Mouse (Mus musculus): Measurements from ENCODE around the gene Amotl1. TPM values are rescaled to one million over a fixed set of nuclear protein-coding genes. Genes with fewer than 3 reads are reported as not detected.
"Not testable (repeated sequence)": the region's sequence is repeated elsewhere in the genome, so short reads cannot be mapped to it uniquely, and the experiment has no call there.

Gene Amotl1
- polyA plus RNA-seq (2015; fragmentation: Nextera tagmentation; extraction: Ambion mirVana) = 1.7 and 2.4 TPM in 2 replicates

- H3K36me3 ChIP-seq (ENCODE audit: control insufficient read depth, insufficient read depth) = no peaks in the 10 kb centered on the region
Measured at GRCm38 (mm10) chr9:14644956-14645355, at the start of gene Amotl1. TSS of gene Amotl1 (minus strand) at chr9:14645056.

GRCm38 (mm10) chr9:14689376-14690108, 44.7 kb upstream of the Amotl1 start:
- no peak overlapping the region for H3K4me2 ChIP-seq (ENCODE audit: low read depth, low read length)
- H3K36me3 ChIP-seq (ENCODE audit: control insufficient read depth, insufficient read depth) = no peaks in the 10 kb centered on the region
- H3K4me3 ChIP-seq (ENCODE audit: low read depth, low read length) = no peak overlapping the region
- H3K27ac ChIP-seq (ENCODE audit: low read length) = no peak overlapping the region
- H3K9me3 ChIP-seq (replicated peaks; ENCODE audit: control insufficient read depth, low read length) = no peaks in the 10 kb centered on the region
- H3K27me3 ChIP-seq (ENCODE audit: control insufficient read depth, insufficient read depth, low read depth, low read length) = no peaks in the 10 kb centered on the region
- H3K4me1 ChIP-seq (ENCODE audit: control insufficient read depth, low read depth, low read length) = no peaks in the 10 kb centered on the region
- H3K9ac ChIP-seq (ENCODE audit: low read depth, low read length) = no peak overlapping the region
- WGBS (ENCODE audit: insufficient replicate concordance) = 48% methylated on average over 12 of the region's 12 CpGs
- ATAC-seq (ENCODE audit: low read depth) = no peak

More at GRCm38 (mm10) chr9:14644956-14645355, at the start of gene Amotl1:
- Histone ChIP-seq H3K9ac (ENCODE audit: low read depth, low read length) (no peak within 1 kb of the TSS), H3K9me3 (replicated peaks; ENCODE audit: control insufficient read depth, low read length) (no peaks in the 10 kb centered on the region), H3K4me2 (ENCODE audit: low read depth, low read length) (no peak within 1 kb of the TSS), H3K4me1 (ENCODE audit: control insufficient read depth, low read depth, low read length) (no peaks in the 10 kb centered on the region), H3K27me3 (ENCODE audit: control insufficient read depth, insufficient read depth, low read depth, low read length) (no peaks in the 10 kb centered on the region), H3K27ac (ENCODE audit: low read length) (no peak within 1 kb of the TSS), H3K4me3 (ENCODE audit: low read depth, low read length) (no peak within 1 kb of the TSS)
- no peak for ATAC-seq (ENCODE audit: low read depth)
- WGBS (ENCODE audit: insufficient replicate concordance) = 44% methylated on average over 4 of the region's 4 CpGs

- Histone ChIP-seq H3K4me1 (ENCODE audit: control insufficient read depth, low read depth, low read length) (no peaks in the 10 kb centered on the region), H3K36me3 (ENCODE audit: control insufficient read depth, insufficient read depth) (no peaks in the 10 kb centered on the region), H3K27ac (ENCODE audit: low read length) (no peak overlapping the region), H3K9ac (ENCODE audit: low read depth, low read length) (no peak overlapping the region), H3K4me2 (ENCODE audit: low read depth, low read length) (no peak overlapping the region), H3K27me3 (ENCODE audit: control insufficient read depth, insufficient read depth, low read depth, low read length) (no peaks in the 10 kb centered on the region), H3K9me3 (replicated peaks; ENCODE audit: control insufficient read depth, low read length) (no peaks in the 10 kb centered on the region), H3K4me3 (ENCODE audit: low read depth, low read length) (no peak overlapping the region)
- no peak for ATAC-seq (ENCODE audit: low read depth)
- 51% methylated on average over 4 of the region's 4 CpGs for WGBS (ENCODE audit: insufficient replicate concordance)
Measured at GRCm38 (mm10) chr9:14684363-14684762, 39.5 kb upstream of the Amotl1 start.

- no peak overlapping the region for H3K4me3 ChIP-seq (ENCODE audit: low read depth, low read length)
- no peaks in the 10 kb centered on the region for H3K36me3 ChIP-seq (ENCODE audit: control insufficient read depth, insufficient read depth)
- no peak overlapping the region for H3K27ac ChIP-seq (ENCODE audit: low read length)
- no peak overlapping the region for H3K4me2 ChIP-seq (ENCODE audit: low read depth, low read length)
- H3K27me3 ChIP-seq (ENCODE audit: control insufficient read depth, insufficient read depth, low read depth, low read length) = no peaks in the 10 kb centered on the region
- H3K4me1 ChIP-seq (ENCODE audit: control insufficient read depth, low read depth, low read length) = no peaks in the 10 kb centered on the region
- ATAC-seq (ENCODE audit: low read depth) = no peak
- H3K9ac ChIP-seq (ENCODE audit: low read depth, low read length) = no peak overlapping the region
- no peaks in the 10 kb centered on the region for H3K9me3 ChIP-seq (replicated peaks; ENCODE audit: control insufficient read depth, low read length)
Measured at GRCm38 (mm10) chr9:14682741-14683140, 37.9 kb upstream of the Amotl1 start.

DNA sequence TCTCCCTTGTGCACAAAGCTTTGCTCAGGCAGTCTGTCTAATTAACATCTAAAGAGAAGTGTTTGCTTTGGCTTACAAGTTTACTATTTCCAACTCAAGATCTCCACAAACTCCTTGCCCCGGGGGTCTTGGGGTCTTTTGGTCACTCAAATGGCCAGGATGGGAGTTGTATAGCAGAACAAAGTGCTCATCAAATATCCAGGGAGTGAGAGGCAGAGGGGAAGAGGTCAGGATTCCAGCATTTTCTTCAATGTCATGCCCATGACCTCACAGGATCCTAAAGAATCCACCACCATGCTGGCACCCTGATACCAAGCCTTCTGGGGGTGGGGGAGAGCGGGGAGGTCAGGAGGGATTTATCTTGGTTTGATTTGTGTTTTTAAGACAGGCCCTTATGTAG, 35.7 kb upstream of the Amotl1 start:
- Histone ChIP-seq H3K4me3 (ENCODE audit: low read depth, low read length) (no peak overlapping the region), H3K27ac (ENCODE audit: low read length) (no peak overlapping the region), H3K4me2 (ENCODE audit: low read depth, low read length) (no peak overlapping the region), H3K9ac (ENCODE audit: low read depth, low read length) (no peak overlapping the region), H3K36me3 (ENCODE audit: control insufficient read depth, insufficient read depth) (no peaks in the 10 kb centered on the region), H3K4me1 (ENCODE audit: control insufficient read depth, low read depth, low read length) (no peaks in the 10 kb centered on the region), H3K9me3 (replicated peaks; ENCODE audit: control insufficient read depth, low read length) (no peaks in the 10 kb centered on the region), H3K27me3 (ENCODE audit: control insufficient read depth, insufficient read depth, low read depth, low read length) (no peaks in the 10 kb centered on the region)
- 37% methylated on average over 2 of the region's 2 CpGs for WGBS (ENCODE audit: insufficient replicate concordance)
- no peak for ATAC-seq (ENCODE audit: low read depth)

GRCm38 (mm10) chr9:14675707-14676691, 31.1 kb upstream of the Amotl1 start:
- Histone ChIP-seq H3K36me3 (ENCODE audit: control insufficient read depth, insufficient read depth) (no peaks in the 10 kb centered on the region), H3K4me2 (ENCODE audit: low read depth, low read length) (no peak overlapping the region), H3K27ac (ENCODE audit: low read length) (no peak overlapping the region), H3K9ac (ENCODE audit: low read depth, low read length) (no peak overlapping the region), H3K4me3 (ENCODE audit: low read depth, low read length) (no peak overlapping the region), H3K4me1 (ENCODE audit: control insufficient read depth, low read depth, low read length) (no peaks in the 10 kb centered on the region), H3K27me3 (ENCODE audit: control insufficient read depth, insufficient read depth, low read depth, low read length) (no peaks in the 10 kb centered on the region), H3K9me3 (replicated peaks; ENCODE audit: control insufficient read depth, low read length) (no peaks in the 10 kb centered on the region)
- no peak for ATAC-seq (ENCODE audit: low read depth)
- 48% methylated on average over 9 of the region's 9 CpGs for WGBS (ENCODE audit: insufficient replicate concordance)

- Histone ChIP-seq H3K9me3 (replicated peaks; ENCODE audit: control insufficient read depth, low read length) (no peaks in the 10 kb centered on the region), H3K4me3 (ENCODE audit: low read depth, low read length) (no peak overlapping the region), H3K36me3 (ENCODE audit: control insufficient read depth, insufficient read depth) (no peaks in the 10 kb centered on the region), H3K4me2 (ENCODE audit: low read depth, low read length) (no peak overlapping the region), H3K27me3 (ENCODE audit: control insufficient read depth, insufficient read depth, low read depth, low read length) (no peaks in the 10 kb centered on the region), H3K4me1 (ENCODE audit: control insufficient read depth, low read depth, low read length) (no peaks in the 10 kb centered on the region), H3K9ac (ENCODE audit: low read depth, low read length) (no peak overlapping the region), H3K27ac (ENCODE audit: low read length) (no peak overlapping the region)
- no peak for ATAC-seq (ENCODE audit: low read depth)
- 64% methylated on average over 8 of the region's 8 CpGs for WGBS (ENCODE audit: insufficient replicate concordance)
Measured at GRCm38 (mm10) chr9:14674506-14674905, 29.6 kb upstream of the Amotl1 start.

GRCm38 (mm10) chr9:14673109-14673508, 28.3 kb upstream of the Amotl1 start:
- Histone ChIP-seq H3K36me3 (ENCODE audit: control insufficient read depth, insufficient read depth) (no peaks in the 10 kb centered on the region), H3K4me3 (ENCODE audit: low read depth, low read length) (no peak overlapping the region), H3K4me1 (ENCODE audit: control insufficient read depth, low read depth, low read length) (no peaks in the 10 kb centered on the region), H3K4me2 (ENCODE audit: low read depth, low read length) (no peak overlapping the region), H3K9ac (ENCODE audit: low read depth, low read length) (no peak overlapping the region), H3K27ac (ENCODE audit: low read length) (no peak overlapping the region), H3K27me3 (ENCODE audit: control insufficient read depth, insufficient read depth, low read depth, low read length) (no peaks in the 10 kb centered on the region), H3K9me3 (replicated peaks; ENCODE audit: control insufficient read depth, low read length) (no peaks in the 10 kb centered on the region)
- ATAC-seq (ENCODE audit: low read depth) = no peak
- WGBS (ENCODE audit: insufficient replicate concordance) = 69% methylated on average over 4 of the region's 4 CpGs

GRCm38 (mm10) chr9:14671965-14672364, 27.1 kb upstream of the Amotl1 start:
- H3K27me3 ChIP-seq (ENCODE audit: control insufficient read depth, insufficient read depth, low read depth, low read length); ATAC-seq (ENCODE audit: low read depth); H3K4me2 ChIP-seq (ENCODE audit: low read depth, low read length); H3K36me3 ChIP-seq (ENCODE audit: control insufficient read depth, insufficient read depth); H3K9me3 ChIP-seq (replicated peaks; ENCODE audit: control insufficient read depth, low read length); H3K27ac ChIP-seq (ENCODE audit: low read length); H3K4me3 ChIP-seq (ENCODE audit: low read depth, low read length); H3K9ac ChIP-seq (ENCODE audit: low read depth, low read length); H3K4me1 ChIP-seq (ENCODE audit: control insufficient read depth, low read depth, low read length): not testable (repeated sequence)
- 45% methylated on average over 5 of the region's 5 CpGs for WGBS (ENCODE audit: insufficient replicate concordance)

Measured in liver, embryonic 16.5 days (tissue).